Mouse (Mus musculus): ENCODE data around the gene Shkbp1. TPM values are rescaled to one million over a fixed set of nuclear protein-coding genes. Genes with fewer than 3 reads are reported as not detected.

The Shkbp1 gene
- total RNA-seq, 1 experiment: 28.8 TPM

GRCm38 (mm10) chr7:27342595-27342994 lies 13.2 kb downstream of the Shkbp1 start:
- H3K27ac ChIP-seq (ENCODE audit: insufficient read depth, low read depth, low read length, poor library complexity, severe bottlenecking): no peak overlapping the region; the same call in 1 of the 2 replicates
- TF ChIP-seq CHD2 (IDR thresholded peaks at IDR 0.05; ENCODE audit: low read depth, low read length) (no peak), ZNF384 (IDR thresholded peaks at IDR 0.05; ENCODE audit: low read depth, low read length) (no peak), ZC3H11A (IDR thresholded peaks at IDR 0.05; ENCODE audit: borderline replicate concordance, low read depth, low read length) (no peak), MAFK (IDR thresholded peaks at IDR 0.05; ENCODE audit: insufficient read depth, low read depth, low read length) (no peak), HCFC1 (IDR thresholded peaks at IDR 0.05; ENCODE audit: borderline replicate concordance, insufficient read depth, low read length) (no peak)
- peaks cover 2 to 17% of the 10 kb centered on the region in 2 experiments; a peak in 2 of 4 replicates for H3K4me1 ChIP-seq (ENCODE audit: control insufficient read depth in 2 of 2, insufficient read depth in 2 of 2, low read length in 2 of 2, poor library complexity in 1 of 2)
- in situ Hi-C loops (cut with MboI; ENCODE audit: low sequenced_read_pairs in 2 of 2, unreplicated experiment in 2 of 2): no loop called here
- H3K9ac ChIP-seq (ENCODE audit: insufficient read depth, low read depth, low read length, poor library complexity, severe bottlenecking): no peak overlapping the region
- no peak for DNase-seq (ENCODE audit: low read depth, low spot score)
- no peak overlapping the region for H3K4me3 ChIP-seq (ENCODE audit: insufficient read depth in 1 of 2, low read depth in 1 of 2, low read length in 2 of 2, poor library complexity in 1 of 2, severe bottlenecking in 1 of 2)
- peaks cover 23% of the 10 kb centered on the region for H3K36me3 ChIP-seq (ENCODE audit: control insufficient read depth, insufficient read depth, low read length, poor library complexity, severe bottlenecking)
- H3K9me3 ChIP-seq (ENCODE audit: control insufficient read depth, insufficient read depth, low read depth, low read length): no peaks in the 10 kb centered on the region

- in situ Hi-C loops (cut with MboI; ENCODE audit: low sequenced_read_pairs in 2 of 2, unreplicated experiment in 2 of 2): no loop called here
- Histone ChIP-seq H3K36me3 (ENCODE audit: control insufficient read depth, insufficient read depth, low read length, poor library complexity, severe bottlenecking) (peaks cover 14% of the 10 kb centered on the region), H3K4me3 (ENCODE audit: insufficient read depth in 1 of 2, low read depth in 1 of 2, low read length in 2 of 2, poor library complexity in 1 of 2, severe bottlenecking in 1 of 2) (no peak overlapping the region), H3K27ac (ENCODE audit: insufficient read depth, low read depth, low read length, poor library complexity, severe bottlenecking) (no peak overlapping the region), H3K9me3 (ENCODE audit: control insufficient read depth, insufficient read depth, low read depth, low read length) (no peaks in the 10 kb centered on the region), H3K4me1 (ENCODE audit: control insufficient read depth in 2 of 2, insufficient read depth in 2 of 2, low read length in 2 of 2, poor library complexity in 1 of 2) (peaks cover 0 to 10% of the 10 kb centered on the region in 2 experiments), H3K9ac (ENCODE audit: insufficient read depth, low read depth, low read length, poor library complexity, severe bottlenecking) (no peak overlapping the region)
- DNase-seq (ENCODE audit: low read depth, low spot score): no peak
- no peak for TF ChIP-seq ZNF384 (IDR thresholded peaks at IDR 0.05; ENCODE audit: low read depth, low read length)
- no peak for TF ChIP-seq ZC3H11A (IDR thresholded peaks at IDR 0.05; ENCODE audit: borderline replicate concordance, low read depth, low read length)
- no peak for TF ChIP-seq CHD2 (IDR thresholded peaks at IDR 0.05; ENCODE audit: low read depth, low read length)
- TF ChIP-seq MAFK (IDR thresholded peaks at IDR 0.05; ENCODE audit: insufficient read depth, low read depth, low read length): no peak
- TF ChIP-seq HCFC1 (IDR thresholded peaks at IDR 0.05; ENCODE audit: borderline replicate concordance, insufficient read depth, low read length): no peak
These were observed 16.3 kb downstream of the Shkbp1 start for GRCm38 (mm10) chr7:27339519-27339918.

GRCm38 (mm10) chr7:27339114-27339513 lies 16.7 kb downstream of the Shkbp1 start:
- in situ Hi-C loops (cut with MboI; ENCODE audit: low sequenced_read_pairs in 2 of 2, unreplicated experiment in 2 of 2): no loop called here
- Histone ChIP-seq H3K4me3 (ENCODE audit: insufficient read depth in 1 of 2, low read depth in 1 of 2, low read length in 2 of 2, poor library complexity in 1 of 2, severe bottlenecking in 1 of 2) (no peak overlapping the region), H3K27ac (ENCODE audit: insufficient read depth, low read depth, low read length, poor library complexity, severe bottlenecking) (no peak overlapping the region), H3K9ac (ENCODE audit: insufficient read depth, low read depth, low read length, poor library complexity, severe bottlenecking) (no peak overlapping the region), H3K9me3 (ENCODE audit: control insufficient read depth, insufficient read depth, low read depth, low read length) (no peaks in the 10 kb centered on the region), H3K4me1 (ENCODE audit: control insufficient read depth in 2 of 2, insufficient read depth in 2 of 2, low read length in 2 of 2, poor library complexity in 1 of 2) (peaks cover 0 to 13% of the 10 kb centered on the region in 2 experiments), H3K36me3 (ENCODE audit: control insufficient read depth, insufficient read depth, low read length, poor library complexity, severe bottlenecking) (peaks cover 10% of the 10 kb centered on the region)
- TF ChIP-seq HCFC1 (IDR thresholded peaks at IDR 0.05; ENCODE audit: borderline replicate concordance, insufficient read depth, low read length): no peak
- no peak for TF ChIP-seq CHD2 (IDR thresholded peaks at IDR 0.05; ENCODE audit: low read depth, low read length)
- no peak for TF ChIP-seq ZNF384 (IDR thresholded peaks at IDR 0.05; ENCODE audit: low read depth, low read length)
- TF ChIP-seq ZC3H11A (IDR thresholded peaks at IDR 0.05; ENCODE audit: borderline replicate concordance, low read depth, low read length): no peak
- TF ChIP-seq MAFK (IDR thresholded peaks at IDR 0.05; ENCODE audit: insufficient read depth, low read depth, low read length): no peak
- no peak for DNase-seq (ENCODE audit: low read depth, low spot score)

GRCm38 (mm10) chr7:27337175-27337853 lies 18.5 kb downstream of the Shkbp1 start, which contains the start of gene Ltbp4:
Ltbp4 (minus strand) TSS chr7:27337692.
- Histone ChIP-seq H3K9ac (ENCODE audit: insufficient read depth, low read depth, low read length, poor library complexity, severe bottlenecking) (peak within 1 kb of the TSS; percentile 77), H3K9me3 (ENCODE audit: control insufficient read depth, insufficient read depth, low read depth, low read length) (no peaks in the 10 kb centered on the region), H3K4me1 (ENCODE audit: control insufficient read depth in 2 of 2, insufficient read depth in 2 of 2, low read length in 2 of 2, poor library complexity in 1 of 2) (peaks cover 0 to 9% of the 10 kb centered on the region in 2 experiments), H3K27ac (ENCODE audit: insufficient read depth, low read depth, low read length, poor library complexity, severe bottlenecking) (no peak within 1 kb of the TSS), H3K4me3 (ENCODE audit: insufficient read depth in 1 of 2, low read depth in 1 of 2, low read length in 2 of 2, poor library complexity in 1 of 2, severe bottlenecking in 1 of 2) (peak within 1 kb of the TSS; percentile 78 to 89), H3K36me3 (ENCODE audit: control insufficient read depth, insufficient read depth, low read length, poor library complexity, severe bottlenecking) (peaks cover 4% of the 10 kb centered on the region; the same call in 1 of the 2 replicates)
- in situ Hi-C loops (cut with MboI; ENCODE audit: low sequenced_read_pairs in 2 of 2, unreplicated experiment in 2 of 2): no loop called here
- DNase-seq (ENCODE audit: low read depth, low spot score): no peak
- TF ChIP-seq HCFC1 (IDR thresholded peaks at IDR 0.05; ENCODE audit: borderline replicate concordance, insufficient read depth, low read length) (no peak), MAFK (IDR thresholded peaks at IDR 0.05; ENCODE audit: insufficient read depth, low read depth, low read length) (no peak), ZC3H11A (IDR thresholded peaks at IDR 0.05; ENCODE audit: borderline replicate concordance, low read depth, low read length) (no peak), CHD2 (IDR thresholded peaks at IDR 0.05; ENCODE audit: low read depth, low read length) (no peak), ZNF384 (IDR thresholded peaks at IDR 0.05; ENCODE audit: low read depth, low read length) (no peak)

All from ES-E14 (cell line).